Mouse (Mus musculus) Patski (cell line): ENCODE results near the gene I830077J02Rik. TPM values are rescaled to one million over a fixed set of nuclear protein-coding genes. Genes with fewer than 3 reads are reported as not detected.
A peak's percentile ranks its signal among the peaks of the same experiment; 100 is the strongest.

Source experiments
- ATAC-seq: fragments of 100-300 bp; one replicate; pipeline ENCODE4 v1.8.0; 2021
- CTCF ChIA-PET: fragments of 350-600 bp; sonication (Branson Sonifier 250); formaldehyde crosslinking; loops from one replicate; lab custom pipeline; 2022; ENCODE audit warnings: inconsistent platforms; lab: Charles Lee
- POLR2A ChIA-PET: fragments of 350-600 bp; sonication (Branson Sonifier 250); formaldehyde crosslinking; loops from one replicate; lab custom pipeline; 2022; ENCODE audit warnings: antibody characterized with exemption, inconsistent platforms; lab: Charles Lee
- DNase-seq: peaks from one replicate; pipeline ENCODE4 v3.0.0-alpha.2; 2011; ENCODE audit warnings: low read depth, low spot score
- H3K27me3 ChIP-seq: fragments of 371-371 bp; one replicate; pipeline ENCODE4 v1.5.1; 2021
- CTCF ChIP-seq: fragments of 100-300 bp; IDR thresholded peaks from one replicate; pipeline ENCODE4 v1.5.1; 2021
- in situ Hi-C: fragments of 300-500 bp; cut with MboI; formaldehyde crosslinking; loops from 3 replicates; pipeline ENCODE4 v1.11.1; 2018; ENCODE audit warnings: low pct_unique_long_range_greater_than_20kb, mixed read lengths
- polyA plus RNA-seq: library from polyadenylated mRNA; unstranded; gene quantifications from one replicate; pipeline ENCODE4 v1.2.3, GENCODE M21; 2021

Gene I830077J02Rik
- polyA plus RNA-seq, 1 experiment from 2014 or later: 0.09 TPM

GRCm38 (mm10) chr3:105910519-105911190, 21.8 kb downstream of the I830077J02Rik start:
- no peak for ATAC-seq
- TF ChIP-seq CTCF: no peak

GRCm38 (mm10) chr3:105908976-105909375, 23.5 kb downstream of the I830077J02Rik start:
- no peak for ATAC-seq
- CTCF ChIA-PET: no interaction called here
- H3K27me3 ChIP-seq: peaks cover 32% of the 10 kb centered on the region
- TF ChIP-seq CTCF: no peak
- DNase-seq: no peak
- in situ Hi-C loops: no loop called here
- POLR2A ChIA-PET: interaction anchor here (0.6 kb wide), 1 partner anchor 643 kb away, joined by 3 read pairs; no protein-coding TSS in a partner anchor

More at GRCm38 (mm10) chr3:105910519-105911190, 21.8 kb downstream of the I830077J02Rik start:
- peaks cover 20% of the 10 kb centered on the region for H3K27me3 ChIP-seq
- ChIA-PET CTCF (interaction anchor here (0.7 to 1.4 kb wide), 3 partner anchors 10 to 21 kb away, joined by 3 to 5 read pairs (median 3); no protein-coding TSS in a partner anchor), POLR2A (no interaction called here)
- in situ Hi-C loops: no loop called here
- no peak for DNase-seq

GRCm38 (mm10) chr3:105907956-105908655, 24.4 kb downstream of the I830077J02Rik start:
- ChIA-PET CTCF (no interaction called here), POLR2A (interaction anchor here (0.6 kb wide), 1 partner anchor 756 kb away, joined by 3 read pairs; no protein-coding TSS in a partner anchor)
- peaks cover 27% of the 10 kb centered on the region for H3K27me3 ChIP-seq
- DNase-seq: no peak
- in situ Hi-C loops: no loop called here
- TF ChIP-seq CTCF: no peak
- ATAC-seq: no peak

DNA sequence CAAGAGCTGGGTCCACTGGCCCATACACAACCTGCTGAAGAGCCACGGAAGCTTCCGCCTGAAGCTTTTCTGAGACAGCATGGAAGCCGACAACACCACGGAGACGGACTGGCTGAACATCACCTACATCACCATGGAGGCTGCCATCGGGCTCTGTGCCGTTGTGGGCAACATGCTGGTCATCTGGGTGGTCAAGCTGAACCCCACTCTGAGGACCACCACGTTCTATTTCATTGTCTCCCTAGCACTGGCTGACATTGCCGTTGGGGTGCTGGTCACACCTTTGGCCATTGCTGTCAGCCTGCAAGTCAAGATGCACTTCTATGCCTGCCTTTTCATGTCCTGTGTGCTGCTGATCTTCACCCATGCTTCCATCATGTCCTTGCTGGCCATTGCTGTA, 27.7 kb downstream of the I830077J02Rik start:
- ChIA-PET POLR2A (no interaction called here), CTCF (no interaction called here)
- DNase-seq: no peak
- ATAC-seq: no peak
- peaks cover 22% of the 10 kb centered on the region for H3K27me3 ChIP-seq
- in situ Hi-C loops: no loop called here
- TF ChIP-seq CTCF: no peak

GRCm38 (mm10) chr3:105904213-105904612, 28.3 kb downstream of the I830077J02Rik start:
- ATAC-seq (no peak), DNase-seq (no peak)
- in situ Hi-C loops: no loop called here
- no peak for TF ChIP-seq CTCF
- CTCF ChIA-PET: no interaction called here
- POLR2A ChIA-PET: no interaction called here
- peaks cover 22% of the 10 kb centered on the region for H3K27me3 ChIP-seq

DNA sequence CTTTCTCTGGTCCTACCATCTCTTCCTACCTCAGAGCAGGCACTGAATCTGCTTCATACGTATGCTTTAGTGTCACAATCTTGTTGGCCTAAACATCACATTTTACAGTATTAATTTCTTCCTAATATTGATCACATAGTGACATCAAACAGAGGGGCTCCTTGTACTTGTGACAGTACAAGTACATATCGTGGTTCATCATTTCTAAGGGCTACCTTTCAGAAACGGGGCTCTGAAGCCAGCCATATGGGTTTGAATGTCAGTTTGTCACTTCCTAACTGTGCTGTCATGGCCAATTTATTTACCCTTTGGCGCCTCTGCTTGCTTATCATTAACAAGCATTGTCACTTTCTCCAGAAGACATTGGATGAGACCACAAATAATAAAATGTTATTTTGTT, 31.0 kb downstream of the I830077J02Rik start:
- ChIA-PET CTCF (interaction anchor here (0.7 to 2.2 kb wide), 4 partner anchors 36 to 228 kb away, joined by 3 to 22 read pairs (median 4); no protein-coding TSS in a partner anchor), POLR2A (no interaction called here)
- in situ Hi-C loops: no loop called here

DNA sequence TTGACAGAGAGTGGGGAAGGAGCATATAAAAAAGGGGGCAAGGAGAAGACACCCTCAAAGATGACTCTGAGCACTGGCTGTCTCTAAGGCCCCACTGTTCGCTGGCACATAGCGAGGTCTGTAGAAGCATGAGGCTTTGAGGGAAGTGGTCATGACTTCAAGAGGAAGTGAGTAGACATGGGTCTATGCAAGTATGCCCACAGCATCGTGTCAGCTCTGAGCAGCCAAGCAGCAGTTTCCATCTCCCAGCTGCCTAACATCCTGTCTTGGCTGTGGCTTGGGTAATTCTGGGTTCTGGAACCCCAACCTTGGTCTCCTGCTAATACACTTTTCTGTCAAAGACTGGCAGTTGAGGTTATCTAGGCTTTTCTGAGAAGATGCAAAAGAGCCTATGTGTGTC, 31.7 kb downstream of the I830077J02Rik start:
- peaks cover 12% of the 10 kb centered on the region for H3K27me3 ChIP-seq
- no peak for TF ChIP-seq CTCF
- ATAC-seq (no peak), DNase-seq (no peak)
- ChIA-PET POLR2A (no interaction called here), CTCF (interaction anchor here (0.9 to 2.2 kb wide), 12 partner anchors 10 to 234 kb away, joined by 3 to 22 read pairs (median 4); no protein-coding TSS in a partner anchor)
- in situ Hi-C loops: no loop called here

More for the DNA sequence above, 31.0 kb downstream of the I830077J02Rik start:
- peaks cover 12% of the 10 kb centered on the region for H3K27me3 ChIP-seq
- DNase-seq: no peak
- no peak for ATAC-seq
- TF ChIP-seq CTCF: no peak

GRCm38 (mm10) chr3:105900266-105900665, 32.2 kb downstream of the I830077J02Rik start:
- TF ChIP-seq CTCF: no peak
- POLR2A ChIA-PET: interaction anchor here (1.1 kb wide), 1 partner anchor 47 kb away, joined by 3 read pairs; no protein-coding TSS in a partner anchor
- ATAC-seq (no peak), DNase-seq (no peak)
- CTCF ChIA-PET: interaction anchor here (0.7 to 2.2 kb wide), 20 partner anchors 9 to 233 kb away, joined by 3 to 22 read pairs (median 4); no protein-coding TSS in a partner anchor
- H3K27me3 ChIP-seq: peaks cover 11% of the 10 kb centered on the region
- in situ Hi-C loops: no loop called here

DNA sequence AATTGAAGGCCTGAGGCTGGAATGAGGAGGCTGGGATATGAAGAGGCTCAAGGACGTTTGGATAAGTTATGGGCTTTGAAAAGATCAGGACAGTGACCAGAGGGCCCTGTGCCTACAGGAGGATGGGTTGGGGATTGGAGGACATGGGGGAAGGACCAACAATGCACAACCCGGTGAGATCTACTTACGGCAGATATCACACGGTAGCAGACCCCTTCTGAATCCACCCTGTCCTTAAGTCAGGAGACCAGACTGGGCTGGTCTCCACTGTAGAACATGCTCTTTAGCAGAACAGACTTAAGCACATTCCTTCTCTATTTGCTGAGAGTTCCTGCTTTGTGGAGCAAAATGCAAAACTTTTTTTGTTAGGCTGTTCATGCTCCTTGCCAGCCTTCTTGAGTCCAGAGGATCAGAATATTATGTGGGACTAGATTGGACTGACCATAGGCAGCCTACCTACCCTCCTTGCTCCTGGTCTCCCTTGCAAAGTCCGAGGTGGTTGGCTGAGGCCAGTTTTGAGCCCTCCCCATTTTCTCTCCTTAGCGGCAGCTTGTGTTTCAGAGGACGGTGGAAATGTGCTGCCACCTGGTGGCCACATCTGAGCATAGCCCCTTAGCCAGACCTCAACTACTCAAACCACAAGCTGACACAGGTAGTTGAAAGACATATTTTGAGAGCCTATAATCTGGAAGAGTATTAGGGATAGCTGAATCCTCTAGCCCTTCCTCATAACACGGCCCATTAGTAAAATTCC, 32.9 kb downstream of the I830077J02Rik start:
- TF ChIP-seq CTCF: peak; percentile 98
- in situ Hi-C loops: loop anchor here (5.0 kb wide), 1 partner anchor 217 kb away; no protein-coding TSS in a partner anchor
- DNase-seq: peak; percentile 46
- peak; percentile 63 for ATAC-seq
- ChIA-PET CTCF (interaction anchor here (0.5 to 2.2 kb wide), 20 partner anchors 9 to 233 kb away, joined by 3 to 22 read pairs (median 4); no protein-coding TSS in a partner anchor), POLR2A (interaction anchor here (1.1 kb wide), 1 partner anchor 48 kb away, joined by 3 read pairs; no protein-coding TSS in a partner anchor)
- H3K27me3 ChIP-seq: peaks cover 4% of the 10 kb centered on the region

GRCm38 (mm10) chr3:105898861-105899260, 33.6 kb downstream of the I830077J02Rik start:
- H3K27me3 ChIP-seq: no peaks in the 10 kb centered on the region
- POLR2A ChIA-PET: no interaction called here
- DNase-seq: no peak
- in situ Hi-C loops: loop anchor here (5.0 kb wide), 1 partner anchor 217 kb away; no protein-coding TSS in a partner anchor
- TF ChIP-seq CTCF: no peak
- no peak for ATAC-seq
- CTCF ChIA-PET: no interaction called here
